Mouse (Mus musculus) embryo, embryonic 10.5 days (tissue): ENCODE measurements at regions not wholly inside any gene's neighbourhood (a gene's known extent, or its start where the extent isn't known, plus 50 kb on each side); places are given as distances from the start of the nearest gene placed in this dataset.

ENCODE experiments used
- DNase-seq: peaks from one replicate; pipeline ENCODE4 v3.0.0-alpha.2; 2015; ENCODE audit warnings: low spot score

- DNase-seq, result no peak
Observed at GRCm38 (mm10) chr6:52429204-52429552, 115.9 kb downstream of the Evx1 start.

GRCm38 (mm10) chr6:52433234-52433633, 119.9 kb downstream of the Evx1 start:
- DNase-seq, result no peak

- DNase-seq, result no peak
Observed at GRCm38 (mm10) chr6:52434771-52435170, 121.5 kb downstream of the Evx1 start.

- DNase-seq, result no peak
Observed at GRCm38 (mm10) chr6:52435358-52435757, 122.1 kb downstream of the Evx1 start.

GRCm38 (mm10) chr6:52438366-52438765, 125.1 kb downstream of the Evx1 start:
- peak; percentile 35 for DNase-seq

GRCm38 (mm10) chr6:52439204-52439603, 125.9 kb downstream of the Evx1 start:
- DNase-seq, result no peak

- DNase-seq, result no peak
Observed at GRCm38 (mm10) chr6:52440160-52440559, 126.9 kb downstream of the Evx1 start.

- no peak for DNase-seq
Observed at GRCm38 (mm10) chr6:52443112-52443984, 130.1 kb downstream of the Evx1 start.

- no peak for DNase-seq
Observed at GRCm38 (mm10) chr6:52458828-52459227, 145.5 kb downstream of the Evx1 start.

- no peak for DNase-seq
Observed at GRCm38 (mm10) chr6:52461186-52461585, 147.9 kb downstream of the Evx1 start.

GRCm38 (mm10) chr6:52463369-52463768, 150.1 kb downstream of the Evx1 start:
- DNase-seq, result no peak

- no peak for DNase-seq
Observed at GRCm38 (mm10) chr6:52464571-52464970, 151.3 kb downstream of the Evx1 start.

GRCm38 (mm10) chr6:52465834-52466525, 152.7 kb downstream of the Evx1 start:
- DNase-seq, result no peak

- no peak for DNase-seq
Observed at GRCm38 (mm10) chr6:52470831-52471230, 157.5 kb downstream of the Evx1 start.

- no peak for DNase-seq
Observed at GRCm38 (mm10) chr6:52471384-52471957, 158.2 kb downstream of the Evx1 start.

GRCm38 (mm10) chr6:52472008-52472407, 158.7 kb downstream of the Evx1 start:
- DNase-seq, result no peak

- DNase-seq, result no peak
Observed at GRCm38 (mm10) chr6:52473042-52473589, 159.8 kb downstream of the Evx1 start.

- DNase-seq, result no peak
Observed at GRCm38 (mm10) chr6:52473924-52474323, 160.6 kb downstream of the Evx1 start.

GRCm38 (mm10) chr6:52475676-52476075, 162.4 kb downstream of the Evx1 start:
- no peak for DNase-seq

GRCm38 (mm10) chr6:52476907-52477306, 163.3 kb downstream of the Hibadh start:
- DNase-seq, result no peak

- DNase-seq, result no peak
Observed at GRCm38 (mm10) chr6:52477380-52477779, 162.8 kb downstream of the Hibadh start.

GRCm38 (mm10) chr6:52478624-52479023, 161.6 kb downstream of the Hibadh start:
- DNase-seq, result no peak

- DNase-seq, result peak; percentile 53
Observed at GRCm38 (mm10) chr6:52479200-52479599, 161.0 kb downstream of the Hibadh start.
